Mouse (Mus musculus) thymus, adult 2 months (tissue): Measurements from ENCODE around the gene Sap25.

Experiments used
- CTCF ChIP-seq: fragments of 200-500 bp; IDR thresholded peaks from 2 replicates; pipeline ENCODE4 v1.5.1; 2012; ENCODE audit warnings: mild to moderate bottlenecking, control low read depth, low read length, moderate library complexity, borderline replicate concordance; ENCODE audit not compliant: control insufficient read depth, poor library complexity, insufficient read depth; ENCODE audit errors: extremely low read depth
- POLR2A ChIP-seq: fragments of 200-500 bp; IDR thresholded peaks from 2 replicates; pipeline ENCODE4 v1.6.1; 2012; ENCODE audit warnings: mild to moderate bottlenecking, low read length, control low read depth, moderate library complexity; ENCODE audit not compliant: control insufficient read depth, poor library complexity, insufficient read depth; ENCODE audit errors: extremely low read depth

- TF ChIP-seq POLR2A = no peak
- no peak for TF ChIP-seq CTCF
These were observed 37.6 kb downstream of the Sap25 start for GRCm38 (mm10) chr5:137678736-137679135.
